Mouse (Mus musculus) ES-Bruce4 (cell line): Measurements from ENCODE around the gene Irf2.

Source experiments
- CTCF ChIP-seq: IDR thresholded peaks from one replicate; pipeline ENCODE4 v1.8.1; 2011; ENCODE audit warnings: low read depth, low read length
- EP300 ChIP-seq: IDR thresholded peaks from 2 replicates; pipeline ENCODE4 v1.6.1; 2011; ENCODE audit warnings: low read depth, low read length; ENCODE audit not compliant: insufficient read depth

GRCm38 (mm10) chr8:46741281-46741791 lies 1.8 kb downstream of the Irf2 start:
- TF ChIP-seq CTCF (no peak), EP300 (no peak)
